Mouse (Mus musculus) spleen, adult 2 months (tissue): ENCODE results near the gene Akr1c13.

Experiments used
- CTCF ChIP-seq: fragments of 200-500 bp; IDR thresholded peaks from 2 replicates; pipeline ENCODE4 v1.5.1; 2011; ENCODE audit warnings: mild to moderate bottlenecking, inconsistent platforms; ENCODE audit not compliant: insufficient read depth, insufficient read length, insufficient replicate concordance; ENCODE audit errors: extremely low read depth
- POLR2A ChIP-seq: fragments of 200-500 bp; IDR thresholded peaks from 2 replicates; pipeline ENCODE4 v1.6.1; 2011; ENCODE audit warnings: low read depth, low read length, inconsistent platforms

GRCm38 (mm10) chr13:4155286-4155685 is 35.7 kb upstream of the Akr1c13 start:
- TF ChIP-seq CTCF (no peak), POLR2A (no peak)
